Mouse (Mus musculus) forebrain, embryonic 12.5 days (tissue): ENCODE results near the gene Naga. TPM values are rescaled to one million over a fixed set of nuclear protein-coding genes. Genes with fewer than 3 reads are reported as not detected.

Source experiments
- ATAC-seq: fragments of 200-750 bp; cut with Nextera tagmentation; 2 replicates; pipeline ENCODE4 v1.8.0; 2017; ENCODE audit warnings: moderate TSS enrichment; ENCODE audit not compliant: low FRiP score
- H3K27ac ChIP-seq: fragments of 300-500 bp; sonication (generic); 2 replicates; pipeline ENCODE4 v1.5.1; 2016; ENCODE audit warnings: mild to moderate bottlenecking
- H3K27me3 ChIP-seq: fragments of 300-500 bp; sonication (generic); 2 replicates; pipeline ENCODE4 v1.6.1; 2016; ENCODE audit warnings: mild to moderate bottlenecking
- H3K36me3 ChIP-seq: fragments of 300-500 bp; sonication (generic); replicated peaks from 2 replicates; pipeline ENCODE4 v1.6.1; 2016; ENCODE audit warnings: mild to moderate bottlenecking
- H3K4me1 ChIP-seq: fragments of 300-500 bp; sonication (generic); 2 replicates; pipeline ENCODE4 v1.6.1; 2016
- H3K4me2 ChIP-seq: fragments of 300-500 bp; sonication (generic); 2 replicates; pipeline ENCODE4 v1.6.1; 2016; ENCODE audit warnings: mild to moderate bottlenecking, moderate library complexity
- H3K4me3 ChIP-seq: fragments of 300-500 bp; sonication (generic); replicated peaks from 2 replicates; pipeline ENCODE4 v1.5.1; 2016; ENCODE audit warnings: mild to moderate bottlenecking
- H3K9ac ChIP-seq: fragments of 300-500 bp; sonication (generic); 2 replicates; pipeline ENCODE4 v1.6.1; 2016; ENCODE audit warnings: mild to moderate bottlenecking
- H3K9me3 ChIP-seq: fragments of 300-500 bp; sonication (generic); 2 replicates; pipeline ENCODE4 v1.6.1; 2016
- WGBS: fragments of 180-500 bp; shearing (Covaris S2); methylation state at CpG from one replicate; pipeline ENCODE4 v1.1.7; 2016; 5-methylcytosine and 5-hydroxymethylcytosine counted together
- polyA plus RNA-seq: library from polyadenylated mRNA; unstranded; fragments of >200 nt; fragmentation: Nextera tagmentation; extraction: Ambion mirVana; gene quantifications from 2 replicates; pipeline ENCODE4 v1.2.1, GENCODE M21; 2016

The Naga gene
- polyA plus RNA-seq, 1 experiment from 2014 or later: 20.5 TPM

DNA sequence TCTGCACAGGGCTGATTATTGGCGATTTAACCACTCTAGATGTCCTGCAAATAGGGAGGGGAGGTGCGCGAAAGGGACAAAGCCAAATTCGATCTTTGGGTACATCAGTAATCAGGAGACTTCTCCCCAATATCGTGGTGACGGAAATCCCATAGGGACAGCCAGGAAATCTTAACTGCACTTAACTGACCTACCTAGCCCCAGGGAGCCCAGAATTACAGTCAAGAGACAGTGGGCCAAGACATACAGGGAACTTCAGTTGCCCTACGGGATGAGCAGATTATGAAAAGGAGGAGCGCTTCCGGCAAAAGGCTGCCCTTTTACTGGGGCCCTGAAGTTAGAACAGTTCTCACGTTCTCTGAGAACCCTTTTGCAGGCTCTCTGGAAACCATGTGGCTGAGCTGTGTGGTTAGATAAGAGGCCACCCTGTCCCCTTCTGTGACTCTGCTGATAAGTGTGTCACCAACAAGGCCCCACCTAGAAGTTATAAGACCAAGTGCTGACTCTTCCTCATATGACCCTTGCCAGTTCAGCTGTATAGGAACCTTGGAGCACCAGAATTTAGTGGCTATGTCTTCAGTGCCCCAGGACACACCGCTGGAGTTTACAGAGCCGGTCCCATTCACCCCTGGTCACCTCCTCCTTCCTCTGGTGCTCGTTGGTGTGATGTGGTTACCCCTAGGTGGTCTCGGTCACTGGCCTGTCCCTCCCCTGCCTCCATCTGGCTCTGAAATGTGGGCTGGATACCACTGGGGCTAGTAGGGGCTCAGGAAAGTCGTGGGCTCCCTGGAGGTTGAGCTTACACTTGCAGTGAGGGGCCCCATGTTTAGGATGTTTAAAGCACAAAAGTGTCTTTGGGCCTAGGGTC is 3.2 kb upstream of the Naga start:
- H3K4me2 ChIP-seq: peak overlapping the region; percentile 51; the same call in 1 of the 2 replicates
- no peaks in the 10 kb centered on the region for H3K36me3 ChIP-seq
- H3K4me3 ChIP-seq: no peak overlapping the region
- H3K9ac ChIP-seq: peak overlapping the region; percentile 47
- no peak for ATAC-seq
- H3K4me1 ChIP-seq: peaks cover 30% of the 10 kb centered on the region
- H3K27me3 ChIP-seq: peaks cover 26% of the 10 kb centered on the region
- WGBS: 76% methylated on average over 15 of the region's 15 CpGs
- H3K27ac ChIP-seq: 0 out of 2 replicates have a peak overlapping the region, but pooled peaks have one; percentile 36
- no peaks in the 10 kb centered on the region for H3K9me3 ChIP-seq

DNA sequence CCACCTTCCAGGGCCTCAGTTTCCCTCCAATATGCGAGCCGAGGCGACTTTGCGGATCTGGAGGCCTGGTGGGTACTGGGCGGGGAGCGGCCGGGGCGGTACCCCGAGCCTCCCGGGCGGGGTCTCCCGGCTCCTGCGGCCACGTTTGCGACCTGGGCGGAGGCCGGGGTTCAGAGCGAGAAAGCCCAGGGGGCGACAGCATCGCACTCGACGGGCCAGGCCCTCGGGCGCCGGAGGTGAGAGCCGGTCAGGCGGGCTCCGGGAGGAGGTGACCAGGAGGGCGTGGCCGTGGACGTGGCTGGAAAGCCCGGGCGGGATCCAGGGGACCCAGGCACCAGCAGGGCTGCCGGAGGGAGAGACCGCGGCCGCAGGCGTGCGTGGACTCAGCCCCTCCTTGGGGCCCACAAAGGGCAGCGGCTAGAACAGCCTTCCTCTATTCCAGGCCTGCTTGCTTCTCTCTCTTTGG is 2.3 kb upstream of the Naga start:
- ATAC-seq: no peak
- Histone ChIP-seq H3K4me2 (peak overlapping the region; percentile 51), H3K9ac (peak overlapping the region; percentile 47), H3K27ac (peak overlapping the region; percentile 36; the same call in 1 of the 2 replicates), H3K27me3 (peaks cover 26% of the 10 kb centered on the region), H3K4me1 (peaks cover 32% of the 10 kb centered on the region), H3K4me3 (peak overlapping the region; percentile 37), H3K36me3 (0 out of 2 replicates have a peak, but pooled peaks cover under 1% of the 10 kb centered on the region), H3K9me3 (no peaks in the 10 kb centered on the region)
- WGBS: 4% methylated on average over 40 of the region's 40 CpGs

DNA sequence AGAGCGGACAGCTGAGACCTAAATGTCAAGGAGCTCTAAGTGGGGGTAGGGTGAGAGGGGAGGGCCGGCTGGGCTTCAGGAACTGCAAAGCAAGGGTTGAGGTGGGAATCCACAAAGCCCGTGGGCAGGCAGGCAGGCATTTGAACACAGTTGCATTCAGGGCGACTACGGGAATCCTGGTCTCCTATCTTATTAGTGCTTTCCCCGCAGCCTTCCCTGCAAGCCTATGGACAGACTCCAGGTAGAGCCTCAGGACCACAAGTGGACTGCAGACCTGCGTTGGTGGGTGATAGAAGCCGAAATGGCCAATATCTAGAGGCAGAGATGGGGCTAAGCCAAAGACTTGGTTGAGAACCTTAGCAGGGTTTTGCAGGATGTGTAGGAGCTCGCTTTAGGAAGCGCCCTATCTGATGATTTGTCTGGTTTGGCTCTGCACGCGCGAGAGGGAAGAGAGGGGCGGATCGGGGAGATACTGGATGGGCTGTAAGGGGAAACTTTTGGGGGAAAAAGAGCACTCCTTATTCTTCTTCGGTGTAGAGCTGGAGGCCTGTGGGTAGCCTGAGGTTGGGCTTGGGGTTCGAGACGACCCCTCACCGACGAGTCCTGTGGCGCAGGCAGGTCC is 1.8 kb upstream of the Naga start:
- ATAC-seq: no peak
- Histone ChIP-seq H3K27ac (no peak overlapping the region), H3K9me3 (no peaks in the 10 kb centered on the region), H3K4me1 (peaks cover 32% of the 10 kb centered on the region), H3K27me3 (peaks cover 26% of the 10 kb centered on the region), H3K4me2 (peak overlapping the region; percentile 51), H3K4me3 (peak overlapping the region; percentile 37), H3K36me3 (peaks cover 5% of the 10 kb centered on the region; the same call in 1 of the 2 replicates), H3K9ac (peak overlapping the region; percentile 47)
- 44% methylated on average over 21 of the region's 21 CpGs for WGBS

DNA sequence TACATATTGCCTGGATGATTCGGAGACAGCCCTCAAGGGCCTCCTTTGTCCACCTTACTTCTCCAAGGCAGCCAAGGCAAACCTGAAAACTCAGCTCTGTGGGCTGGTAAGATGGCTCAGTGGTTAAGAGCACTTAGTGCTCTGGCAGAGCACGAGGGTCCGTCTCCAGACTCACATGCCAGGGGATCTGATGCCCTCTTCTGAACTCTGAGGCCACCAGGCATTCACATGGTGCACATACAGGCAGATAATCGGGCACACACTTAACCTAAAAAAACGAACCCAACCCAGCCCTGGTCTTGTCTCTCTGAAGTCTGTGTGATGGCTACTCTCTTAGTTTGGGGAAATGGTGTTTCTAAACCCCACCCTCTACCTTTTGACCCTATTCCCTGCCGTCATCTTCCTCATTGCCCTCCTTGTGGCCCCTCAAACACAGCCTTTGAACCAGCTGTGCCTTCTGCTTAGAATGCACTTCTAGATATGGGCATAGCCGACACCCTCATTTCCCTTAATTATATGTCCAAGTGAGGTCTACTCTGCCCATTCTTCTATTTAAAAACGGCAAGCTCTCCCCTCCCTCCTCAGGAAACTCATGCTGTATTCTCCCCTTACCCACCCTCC is 1.0 kb upstream of the Naga start:
- H3K4me3 ChIP-seq: no peak overlapping the region
- ATAC-seq: no peak
- H3K36me3 ChIP-seq: peaks cover 12% of the 10 kb centered on the region; the same call in 1 of the 2 replicates
- peaks cover 26% of the 10 kb centered on the region for H3K27me3 ChIP-seq
- H3K27ac ChIP-seq: no peak overlapping the region
- WGBS: 81% methylated on average over 8 of the region's 8 CpGs
- H3K4me1 ChIP-seq: peaks cover 32% of the 10 kb centered on the region
- H3K9me3 ChIP-seq: no peaks in the 10 kb centered on the region
- H3K9ac ChIP-seq: no peak overlapping the region
- 0 out of 2 replicates have a peak overlapping the region, but pooled peaks have one; percentile 60 for H3K4me2 ChIP-seq

DNA sequence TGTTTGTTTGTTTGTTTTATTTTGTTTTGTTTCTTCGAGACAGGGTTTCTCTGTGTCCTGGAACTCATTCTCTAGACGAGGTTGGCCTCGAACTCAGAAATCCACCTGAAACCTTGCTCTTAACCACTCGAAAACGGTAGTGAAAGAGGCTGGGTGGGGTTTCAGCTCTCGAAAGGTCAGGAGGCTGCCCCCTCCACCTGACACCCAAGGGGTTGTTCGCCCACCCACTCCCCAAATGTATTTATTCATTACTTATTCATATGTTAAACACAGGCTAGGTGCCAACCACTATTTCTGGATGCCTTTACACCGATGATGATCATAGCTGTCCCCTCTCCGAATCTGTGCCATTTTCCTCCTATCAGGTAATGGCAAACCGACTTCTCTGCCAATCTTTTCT is 425 bp upstream of the Naga start:
- 58% methylated on average over 10 of the region's 10 CpGs for WGBS
- no peak overlapping the region for H3K27ac ChIP-seq
- peaks cover 18% of the 10 kb centered on the region; the same call in 1 of the 2 replicates for H3K36me3 ChIP-seq
- 0 out of 2 replicates have a peak, but pooled peaks have one; percentile 8 for ATAC-seq
- peak overlapping the region; percentile 60 for H3K4me2 ChIP-seq
- H3K4me1 ChIP-seq: peaks cover 32% of the 10 kb centered on the region
- peak overlapping the region; percentile 72 for H3K9ac ChIP-seq
- H3K27me3 ChIP-seq: peaks cover 26% of the 10 kb centered on the region
- H3K4me3 ChIP-seq: peak overlapping the region; percentile 50
- no peaks in the 10 kb centered on the region for H3K9me3 ChIP-seq

DNA sequence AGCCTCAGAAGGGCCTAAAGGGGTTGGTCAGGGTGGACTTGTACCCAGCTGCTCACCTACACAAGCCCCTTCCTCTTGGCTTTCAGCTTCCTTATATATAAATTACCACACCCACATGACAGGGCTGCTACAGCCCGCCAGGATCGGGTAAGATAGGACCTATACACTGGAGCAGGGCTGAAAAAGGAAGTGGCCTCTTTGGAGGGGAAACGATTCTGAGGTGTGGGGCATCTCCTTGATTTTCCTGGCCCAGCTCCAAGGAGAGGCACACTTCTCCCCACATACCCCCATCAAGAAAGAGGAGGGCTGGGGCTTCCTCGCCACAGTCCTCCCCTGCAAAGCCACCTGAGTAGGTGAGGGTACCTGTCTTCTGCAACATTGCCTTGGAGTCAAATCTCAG is 850 bp downstream of the Naga start:
- 49% methylated on average over 4 of the region's 4 CpGs for WGBS
- Histone ChIP-seq H3K36me3 (peaks cover 21% of the 10 kb centered on the region; the same call in 1 of the 2 replicates), H3K4me3 (peak overlapping the region; percentile 50), H3K9ac (peak overlapping the region; percentile 72), H3K27me3 (peaks cover 26% of the 10 kb centered on the region), H3K4me1 (peaks cover 32% of the 10 kb centered on the region), H3K9me3 (no peaks in the 10 kb centered on the region), H3K4me2 (peak overlapping the region; percentile 60), H3K27ac (no peak overlapping the region)
- ATAC-seq: no peak

DNA sequence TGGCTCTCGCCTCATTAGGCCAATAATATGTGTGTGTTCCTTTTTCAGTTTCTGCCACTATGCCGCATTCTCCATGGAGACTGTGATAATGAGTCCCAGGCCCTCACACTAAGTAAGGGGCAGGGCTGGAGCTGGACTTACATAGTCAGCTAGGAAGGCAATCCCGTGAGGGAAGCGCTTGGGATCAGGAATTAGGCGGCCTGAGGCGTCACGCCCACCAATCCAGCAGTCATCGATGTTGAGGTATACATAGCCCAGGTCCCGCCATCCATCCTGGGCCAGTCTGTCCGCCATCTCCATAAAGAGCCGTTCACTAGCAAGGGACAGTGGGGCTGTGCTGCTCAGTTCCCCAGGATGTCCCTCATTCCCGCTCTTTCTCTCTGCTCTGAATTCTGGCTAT is 2.1 kb downstream of the Naga start:
- H3K9me3 ChIP-seq: no peaks in the 10 kb centered on the region
- ATAC-seq: no peak
- no peak overlapping the region for H3K4me3 ChIP-seq
- no peak overlapping the region for H3K4me2 ChIP-seq
- H3K27ac ChIP-seq: no peak overlapping the region
- H3K4me1 ChIP-seq: peaks cover 32% of the 10 kb centered on the region
- WGBS: 74% methylated on average over 12 of the region's 12 CpGs
- H3K36me3 ChIP-seq: peaks cover 21% of the 10 kb centered on the region; the same call in 1 of the 2 replicates
- peaks cover 26% of the 10 kb centered on the region for H3K27me3 ChIP-seq
- H3K9ac ChIP-seq: no peak overlapping the region

DNA sequence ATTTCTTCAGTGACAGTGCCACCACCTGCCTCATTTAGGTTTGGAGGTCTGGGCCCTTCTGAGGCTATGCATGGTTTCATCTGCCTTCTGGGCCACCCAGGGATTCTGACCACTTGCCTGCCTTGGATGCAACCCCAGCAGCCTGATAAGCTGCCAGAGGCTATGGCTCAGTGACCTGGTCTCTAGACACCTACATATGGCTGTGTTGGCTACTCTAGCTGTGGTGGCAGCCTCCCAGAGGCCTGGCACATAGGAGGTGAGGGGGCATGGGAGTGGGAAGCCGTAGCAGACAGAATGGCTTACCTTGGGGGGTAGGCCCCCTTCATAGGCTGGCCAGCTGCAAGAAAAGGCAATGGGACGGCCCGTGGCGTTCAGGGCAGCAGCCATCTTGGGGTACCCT is 3.5 kb downstream of the Naga start:
- Histone ChIP-seq H3K27me3 (peaks cover 11% of the 10 kb centered on the region), H3K4me2 (no peak overlapping the region), H3K27ac (no peak overlapping the region), H3K9ac (no peak overlapping the region), H3K4me1 (peaks cover 22% of the 10 kb centered on the region), H3K36me3 (peaks cover 21% of the 10 kb centered on the region; the same call in 1 of the 2 replicates), H3K4me3 (no peak overlapping the region), H3K9me3 (no peaks in the 10 kb centered on the region)
- ATAC-seq: no peak
- 90% methylated on average over 4 of the region's 4 CpGs for WGBS

DNA sequence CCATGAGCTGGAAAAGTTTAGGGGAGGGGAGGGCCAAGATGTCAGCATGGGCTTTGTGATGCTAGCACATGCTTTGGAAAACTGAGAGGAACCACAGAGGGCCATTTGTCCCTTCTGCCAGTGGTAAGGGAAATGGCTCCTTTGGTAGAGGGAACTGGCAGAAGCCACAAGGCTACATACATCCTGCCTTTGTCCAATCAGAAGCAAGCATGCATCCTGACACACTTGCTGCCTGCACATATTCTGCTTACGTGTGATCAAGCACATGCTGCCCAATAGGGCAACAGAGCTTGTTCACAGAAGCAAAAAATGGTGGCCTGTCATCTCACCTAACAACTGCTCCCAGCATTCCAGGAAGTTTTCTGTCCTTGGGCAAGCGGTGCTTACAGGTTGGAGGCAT is 13.3 kb downstream of the Naga start:
- Histone ChIP-seq H3K9me3 (no peaks in the 10 kb centered on the region), H3K27me3 (no peaks in the 10 kb centered on the region), H3K27ac (no peak overlapping the region), H3K36me3 (peaks cover 6% of the 10 kb centered on the region; the same call in 1 of the 2 replicates), H3K4me2 (no peak overlapping the region), H3K4me1 (no peaks in the 10 kb centered on the region), H3K9ac (no peak overlapping the region), H3K4me3 (no peak overlapping the region)
- 80% methylated on average over 2 of the region's 2 CpGs for WGBS
- ATAC-seq: no peak

DNA sequence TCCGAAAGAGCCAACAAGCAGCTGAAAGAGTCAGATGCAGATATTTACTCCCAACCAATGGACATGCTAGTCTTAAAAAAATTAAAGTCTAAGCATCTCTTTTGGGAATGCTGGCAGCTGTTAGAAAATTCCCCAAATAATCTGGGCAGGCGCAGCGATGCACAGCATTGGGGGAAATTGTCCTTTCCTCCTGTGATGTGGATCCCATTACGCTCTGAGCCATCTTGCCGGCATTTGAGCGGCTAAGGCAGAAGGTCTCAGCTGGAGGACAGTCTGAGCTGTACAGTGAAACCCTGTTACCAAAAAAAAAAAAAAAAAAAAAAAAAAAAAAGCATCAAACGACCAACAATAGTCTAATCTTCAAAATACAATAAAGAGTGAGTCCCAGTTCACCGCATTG is 16.5 kb downstream of the Naga start:
- no peak for ATAC-seq
- Histone ChIP-seq H3K4me3 (no peak overlapping the region), H3K4me1 (no peaks in the 10 kb centered on the region), H3K9me3 (no peaks in the 10 kb centered on the region), H3K27me3 (no peaks in the 10 kb centered on the region), H3K27ac (no peak overlapping the region), H3K9ac (no peak overlapping the region), H3K36me3 (no peaks in the 10 kb centered on the region), H3K4me2 (no peak overlapping the region)
- WGBS: 82% methylated on average over 8 of the region's 8 CpGs

DNA sequence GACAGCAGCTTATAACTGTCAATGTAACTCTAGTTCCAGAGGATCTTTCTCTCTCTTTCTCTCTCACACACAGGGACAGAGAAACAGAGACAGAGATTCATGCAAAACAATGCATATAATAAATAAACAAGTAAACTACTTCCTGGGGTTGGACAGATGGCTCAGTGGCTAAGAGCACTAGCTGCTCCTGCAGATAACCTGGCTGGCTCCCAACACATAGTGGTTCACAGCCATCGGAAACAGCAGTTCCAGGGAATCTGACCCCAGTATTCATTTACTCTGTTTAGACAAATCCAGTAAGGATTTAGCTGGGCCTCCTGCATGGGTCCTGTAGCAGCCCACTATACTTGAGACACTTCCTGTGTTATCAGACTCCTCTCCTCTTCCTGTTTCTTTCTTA is 19.1 kb downstream of the Naga start:
- Histone ChIP-seq H3K4me1 (no peaks in the 10 kb centered on the region), H3K4me3 (no peak overlapping the region), H3K27ac (no peak overlapping the region), H3K36me3 (no peaks in the 10 kb centered on the region), H3K9me3 (no peaks in the 10 kb centered on the region), H3K4me2 (no peak overlapping the region), H3K27me3 (no peaks in the 10 kb centered on the region), H3K9ac (no peak overlapping the region)
- 85% methylated on average over 1 of the region's 1 CpGs for WGBS
- no peak for ATAC-seq

DNA sequence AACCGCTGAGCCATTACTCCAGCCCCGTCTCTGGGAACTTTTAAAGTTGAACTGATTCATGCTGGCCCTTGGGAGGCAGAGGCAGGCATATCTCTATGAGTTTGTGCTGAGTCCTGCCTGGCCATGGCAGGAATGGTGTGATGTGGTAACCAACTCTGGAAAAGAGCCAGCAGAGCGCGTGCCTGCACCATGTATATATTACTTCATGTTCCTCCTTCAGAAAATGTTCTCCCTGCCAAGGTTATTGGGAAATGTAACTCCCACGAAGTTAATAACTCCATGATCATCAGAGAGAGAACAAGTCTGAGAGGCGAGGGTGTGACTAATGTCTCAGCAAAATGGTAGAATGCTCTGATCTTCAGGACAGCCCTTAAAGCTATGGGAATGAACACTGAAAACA is 20.9 kb downstream of the Naga start:
- Histone ChIP-seq H3K27ac (no peak overlapping the region), H3K4me3 (no peak overlapping the region), H3K9me3 (no peaks in the 10 kb centered on the region), H3K4me2 (no peak overlapping the region), H3K36me3 (no peaks in the 10 kb centered on the region), H3K4me1 (no peaks in the 10 kb centered on the region), H3K27me3 (no peaks in the 10 kb centered on the region), H3K9ac (no peak overlapping the region)
- no peak for ATAC-seq
- WGBS: 89% methylated on average over 6 of the region's 6 CpGs
